Mouse (Mus musculus) E14TG2a.4 (cell line): ENCODE measurements around the gene Pgm5.

ENCODE experiments used
- H3K27me3 ChIP-seq: 2 replicates; pipeline ENCODE4 v1.6.1; 2014; ENCODE audit warnings: low read length, control low read depth; ENCODE audit not compliant: insufficient read depth
- H3K36me3 ChIP-seq: 2 replicates; pipeline ENCODE4 v1.6.1; 2014; ENCODE audit warnings: low read length, control low read depth; ENCODE audit not compliant: insufficient read depth
- H3K4me1 ChIP-seq: replicated peaks from 2 replicates; pipeline ENCODE4 v1.6.1; 2014; ENCODE audit warnings: low read depth, low read length, control low read depth
- H3K4me3 ChIP-seq: replicated peaks from 2 replicates; pipeline ENCODE4 v1.5.1; 2014; ENCODE audit warnings: mild to moderate bottlenecking, low read length
- H3K9me3 ChIP-seq: 2 replicates; pipeline ENCODE4 v1.6.1; 2014; ENCODE audit warnings: low read length, control low read depth
- CTCF ChIP-seq: conservative IDR thresholded peaks from 2 replicates; pipeline ENCODE4 v1.5.1; 2014; ENCODE audit warnings: low read length
- NANOG ChIP-seq: IDR thresholded peaks from 2 replicates; pipeline ENCODE4 v1.6.1; 2014; ENCODE audit warnings: borderline replicate concordance, low read length, mixed read lengths
- POU5F1 ChIP-seq: IDR thresholded peaks from 2 replicates; pipeline ENCODE4 v1.6.1; 2014; ENCODE audit warnings: low read length, borderline replicate concordance

Gene Pgm5

GRCm38 (mm10) chr19:24699910-24700309, 161.7 kb downstream of the Pgm5 start:
- H3K9me3 ChIP-seq = no peaks in the 10 kb centered on the region
- no peak overlapping the region for H3K4me3 ChIP-seq
- TF ChIP-seq CTCF (peak; percentile 56), POU5F1 (no peak), NANOG (no peak)
- peaks cover 5% of the 10 kb centered on the region; the same call in 1 of the 2 replicates for H3K4me1 ChIP-seq
- no peaks in the 10 kb centered on the region for H3K27me3 ChIP-seq
- H3K36me3 ChIP-seq = no peaks in the 10 kb centered on the region

DNA sequence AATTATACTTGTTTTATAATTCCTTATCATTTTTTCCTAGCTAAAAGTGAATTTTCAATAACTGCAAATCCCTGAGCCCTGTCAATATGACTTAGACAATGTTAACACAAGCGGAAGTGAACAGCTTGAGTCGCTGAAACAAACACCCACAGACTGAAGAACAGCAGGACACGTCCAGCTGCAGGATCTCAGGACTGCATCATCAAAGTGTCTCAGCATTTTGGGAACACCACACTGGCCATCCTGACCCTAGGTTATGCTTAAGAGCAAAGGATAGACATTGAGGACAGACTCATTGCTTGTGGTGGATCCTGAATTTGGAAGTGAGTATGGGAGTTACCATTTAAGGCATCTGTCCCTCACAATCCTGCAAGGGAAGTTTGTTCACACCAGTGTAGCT, 162.5 kb downstream of the Pgm5 start:
- Histone ChIP-seq H3K9me3 (no peaks in the 10 kb centered on the region), H3K4me1 (no peaks in the 10 kb centered on the region), H3K27me3 (no peaks in the 10 kb centered on the region), H3K36me3 (no peaks in the 10 kb centered on the region), H3K4me3 (no peak overlapping the region)
- no peak for TF ChIP-seq NANOG

DNA sequence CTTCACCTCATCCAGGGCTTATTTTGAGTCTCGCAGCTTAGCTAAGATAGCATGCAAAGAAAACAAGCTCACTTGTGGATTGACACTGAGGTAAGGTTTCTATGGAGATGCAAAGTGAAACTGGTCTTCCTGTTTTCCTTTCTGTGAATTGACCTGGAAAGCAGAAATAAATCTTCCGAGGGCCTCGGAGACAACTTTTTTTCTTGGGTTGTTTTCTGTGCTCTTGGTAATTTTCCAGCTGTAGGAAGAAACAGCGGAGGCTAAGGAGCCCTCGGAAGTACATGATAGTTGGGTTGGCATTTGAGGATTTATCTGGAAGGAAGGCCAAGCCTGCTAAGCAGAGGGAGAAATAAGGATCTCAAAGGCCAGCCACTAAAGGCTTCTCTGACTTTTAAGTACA, 163.0 kb downstream of the Pgm5 start:
- Histone ChIP-seq H3K36me3 (no peaks in the 10 kb centered on the region), H3K27me3 (no peaks in the 10 kb centered on the region), H3K9me3 (no peaks in the 10 kb centered on the region), H3K4me1 (no peaks in the 10 kb centered on the region), H3K4me3 (no peak overlapping the region)
- TF ChIP-seq CTCF (no peak), POU5F1 (no peak), NANOG (no peak)

DNA sequence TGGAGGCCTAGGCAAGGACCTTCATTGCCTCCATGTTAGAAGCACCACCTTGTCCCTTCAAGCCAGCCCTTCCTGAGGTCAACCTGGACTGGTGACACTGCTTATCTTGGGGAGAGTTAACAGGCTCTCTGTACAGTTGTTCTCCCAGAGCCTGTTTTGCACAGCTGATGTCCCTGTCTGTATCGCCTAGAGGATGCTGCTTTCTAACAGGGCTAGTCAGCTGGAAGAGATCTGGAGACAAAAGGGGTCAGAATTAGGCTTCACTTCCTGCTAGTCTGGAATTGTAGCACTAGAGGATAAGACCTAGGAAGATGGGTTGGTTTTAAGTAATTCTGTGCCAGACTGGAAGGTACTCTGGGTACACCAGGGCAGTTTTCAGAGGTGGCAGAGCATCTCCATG, 163.7 kb downstream of the Pgm5 start:
- Histone ChIP-seq H3K4me1 (no peaks in the 10 kb centered on the region), H3K9me3 (no peaks in the 10 kb centered on the region), H3K4me3 (no peak overlapping the region), H3K27me3 (no peaks in the 10 kb centered on the region), H3K36me3 (no peaks in the 10 kb centered on the region)
- TF ChIP-seq POU5F1 = no peak
- TF ChIP-seq NANOG = no peak
- no peak for TF ChIP-seq CTCF

DNA sequence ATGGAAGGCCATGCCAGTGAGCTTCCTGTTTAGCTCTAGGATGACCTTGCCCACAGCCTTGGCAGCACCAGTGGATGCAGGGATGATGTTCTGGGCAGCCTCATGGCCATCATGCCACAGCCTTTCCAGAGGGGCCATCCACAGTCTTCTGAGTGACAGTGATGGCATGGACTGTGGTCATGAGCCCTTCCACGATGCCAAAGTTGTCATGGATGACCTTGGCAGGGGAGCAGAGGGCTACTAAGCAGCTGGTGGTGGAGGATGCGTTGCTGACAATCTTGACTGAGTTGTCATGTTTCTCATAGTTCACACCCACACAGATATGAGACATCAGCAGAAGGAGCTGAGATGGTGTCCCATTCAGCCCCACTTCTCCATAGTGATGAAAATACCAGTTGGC, 169.0 kb downstream of the Pgm5 start:
- H3K9me3 ChIP-seq = no peaks in the 10 kb centered on the region
- H3K36me3 ChIP-seq = no peaks in the 10 kb centered on the region
- H3K4me1 ChIP-seq = no peaks in the 10 kb centered on the region
- no peak for TF ChIP-seq POU5F1
- TF ChIP-seq NANOG = no peak
- TF ChIP-seq CTCF = no peak
- H3K27me3 ChIP-seq = no peaks in the 10 kb centered on the region
- H3K4me3 ChIP-seq = no peak overlapping the region

- Histone ChIP-seq H3K4me3 (no peak overlapping the region), H3K4me1 (peaks cover 15% of the 10 kb centered on the region), H3K27me3 (no peaks in the 10 kb centered on the region), H3K9me3 (peaks cover 9% of the 10 kb centered on the region; the same call in 1 of the 2 replicates), H3K36me3 (no peaks in the 10 kb centered on the region)
- TF ChIP-seq POU5F1 (no peak), CTCF (no peak), NANOG (no peak)
Measured at GRCm38 (mm10) chr19:24689531-24689930, 172.1 kb downstream of the Pgm5 start.

GRCm38 (mm10) chr19:24688327-24688726, 173.3 kb downstream of the Pgm5 start:
- H3K4me1 ChIP-seq = peaks cover 26% of the 10 kb centered on the region
- TF ChIP-seq NANOG (no peak), CTCF (no peak), POU5F1 (no peak)
- no peaks in the 10 kb centered on the region for H3K36me3 ChIP-seq
- peaks cover 15% of the 10 kb centered on the region for H3K9me3 ChIP-seq
- no peak overlapping the region for H3K4me3 ChIP-seq
- H3K27me3 ChIP-seq = no peaks in the 10 kb centered on the region

DNA sequence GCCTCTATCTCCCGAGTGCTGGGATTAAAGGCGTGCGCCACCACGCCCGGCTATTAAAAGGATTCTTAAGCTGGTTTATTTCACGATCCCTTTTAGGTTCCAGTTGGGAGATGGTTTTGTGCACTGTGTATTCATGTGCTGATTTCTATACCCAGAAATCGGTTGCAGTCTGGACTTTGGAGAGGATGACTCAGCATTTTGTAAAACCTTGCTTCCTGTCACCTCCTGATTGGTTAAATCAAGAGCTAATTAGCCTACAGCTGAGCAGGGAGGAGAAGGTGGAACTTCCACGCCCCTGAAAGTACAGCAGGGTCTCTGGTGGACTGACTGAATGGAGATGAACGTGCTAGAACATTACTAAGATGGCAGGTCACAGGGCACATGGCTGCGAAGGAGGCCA, 175.2 kb downstream of the Pgm5 start:
- H3K4me3 ChIP-seq = no peak overlapping the region
- TF ChIP-seq POU5F1 = no peak
- no peak for TF ChIP-seq CTCF
- TF ChIP-seq NANOG = no peak
- no peaks in the 10 kb centered on the region for H3K27me3 ChIP-seq
- H3K9me3 ChIP-seq = peaks cover 30% of the 10 kb centered on the region
- peaks cover 26% of the 10 kb centered on the region for H3K4me1 ChIP-seq
- H3K36me3 ChIP-seq = no peaks in the 10 kb centered on the region

DNA sequence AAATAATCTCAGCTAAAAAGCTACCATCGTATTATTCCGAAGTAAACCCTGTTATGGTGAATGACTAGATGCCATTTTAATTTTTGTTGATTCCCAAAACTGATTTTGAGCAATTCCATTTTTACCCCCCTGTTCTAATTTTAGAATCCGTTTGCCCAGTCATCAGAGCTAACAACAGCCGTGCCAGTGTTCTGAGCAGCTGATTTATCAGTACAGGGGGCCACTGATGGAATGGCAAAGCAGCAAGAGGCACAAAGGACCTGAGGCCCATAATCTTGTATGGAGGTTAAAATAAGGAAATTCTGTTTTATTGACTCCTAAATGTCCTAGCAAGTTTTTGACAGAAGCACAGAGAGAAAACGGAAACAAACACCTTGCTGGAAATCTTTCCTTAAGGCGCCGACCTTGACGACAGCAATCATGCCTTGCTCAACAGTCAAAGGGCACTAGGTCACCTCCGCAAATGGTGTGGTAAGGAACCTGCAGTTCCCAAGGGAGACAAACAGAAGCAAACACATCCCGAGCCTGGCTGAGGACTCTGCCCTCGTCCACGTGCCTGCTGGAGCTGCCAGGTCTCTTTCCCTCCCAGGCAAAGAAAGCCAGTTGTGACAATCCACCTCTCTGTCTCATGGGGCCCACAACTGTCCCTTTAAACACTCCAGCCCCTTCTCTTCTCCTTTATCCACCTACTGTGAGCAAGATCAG, 178.5 kb downstream of the Pgm5 start:
- Histone ChIP-seq H3K9me3 (peaks cover 30% of the 10 kb centered on the region), H3K4me1 (peaks cover 26% of the 10 kb centered on the region), H3K27me3 (no peaks in the 10 kb centered on the region), H3K4me3 (no peak overlapping the region), H3K36me3 (no peaks in the 10 kb centered on the region)
- no peak for TF ChIP-seq NANOG
- TF ChIP-seq CTCF = no peak
- TF ChIP-seq POU5F1 = no peak
